Mouse (Mus musculus) heart, adult 2 months (tissue): ENCODE results near the gene Gli2.

Source experiments
- CTCF ChIP-seq: fragments of 200-600 bp; IDR thresholded peaks from 2 replicates; pipeline ENCODE4 v1.8.1; 2022; ENCODE audit warnings: antibody characterized with exemption, mild to moderate bottlenecking, moderate library complexity
- EP300 ChIP-seq: fragments of 200-500 bp; IDR thresholded peaks from 2 replicates; pipeline ENCODE4 v1.6.1; 2011; ENCODE audit warnings: low read depth, low read length, control low read depth; ENCODE audit not compliant: insufficient read depth
- POLR2A ChIP-seq: fragments of 200-500 bp; IDR thresholded peaks from 2 replicates; pipeline ENCODE4 v1.6.1; 2011; ENCODE audit warnings: mild to moderate bottlenecking, low read depth, low read length, control low read depth; ENCODE audit not compliant: insufficient read depth

DNA sequence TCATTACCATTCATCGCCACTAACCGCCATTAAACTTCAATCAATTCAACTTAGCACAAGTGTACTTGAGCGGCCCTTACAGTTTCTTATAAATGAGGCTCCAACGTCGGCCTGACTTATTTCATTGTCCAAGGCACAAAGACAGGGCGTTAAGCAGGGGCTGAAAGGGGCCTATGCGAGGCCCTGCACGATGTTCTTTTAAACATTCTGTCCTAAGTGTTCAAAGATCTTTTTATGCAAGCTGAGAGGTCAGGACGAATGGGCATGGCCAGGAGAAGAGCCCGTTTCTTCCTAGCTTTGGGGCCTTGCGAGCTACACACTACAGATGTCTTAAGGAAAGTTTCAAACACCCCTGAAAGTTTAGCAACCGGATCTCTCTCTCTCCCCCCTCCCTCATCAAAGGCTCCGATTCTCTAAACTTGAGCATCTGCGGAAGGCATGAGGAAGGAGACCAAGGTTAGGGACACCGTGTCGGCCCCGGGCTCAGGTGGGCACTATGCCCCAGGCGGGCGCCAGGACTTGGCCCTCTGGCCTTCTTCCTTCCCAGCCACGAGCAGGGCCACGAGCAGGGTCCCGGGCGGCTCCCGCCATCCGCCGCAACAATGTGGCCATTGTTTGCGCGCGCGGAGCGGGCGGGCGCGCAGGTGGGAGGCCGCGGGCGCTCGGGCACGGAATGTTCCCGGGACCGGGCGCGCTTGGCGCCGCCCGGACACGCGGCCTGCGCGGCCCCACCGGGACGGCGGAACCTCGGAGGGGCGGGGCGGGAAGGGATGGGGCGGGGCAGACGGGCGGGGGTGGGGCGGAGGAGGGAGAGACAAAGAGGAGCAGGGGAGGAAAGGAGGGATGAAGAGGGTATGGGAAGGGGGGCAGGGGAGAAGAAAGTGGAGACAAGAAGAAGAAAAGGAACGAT lies 5.7 kb downstream of the Gli2 start:
- TF ChIP-seq POLR2A (no peak), CTCF (no peak), EP300 (no peak)
